Mouse (Mus musculus) MN1 (cell line): ENCODE results near the gene Lst1.
A peak's percentile ranks its signal among the peaks of the same experiment; 100 is the strongest.

Experiments
- DNase-seq: peaks from one replicate; pipeline ENCODE4 v3.0.0-alpha.2; 2016; ENCODE audit warnings: low spot score

The Lst1 gene

GRCm38 (mm10) chr17:35158850-35159593 lies 29.2 kb downstream of the Lst1 start:
- no peak for DNase-seq

- DNase-seq, result no peak
Observed at GRCm38 (mm10) chr17:35157661-35158175, 30.5 kb downstream of the Lst1 start.

- no peak for DNase-seq
Observed at GRCm38 (mm10) chr17:35157254-35157653, 31.0 kb downstream of the Lst1 start.

- DNase-seq, result no peak
Observed at GRCm38 (mm10) chr17:35156461-35157200, 31.6 kb downstream of the Lst1 start.

GRCm38 (mm10) chr17:35155451-35155850 lies 32.8 kb downstream of the Lst1 start:
- no peak for DNase-seq

GRCm38 (mm10) chr17:35154616-35155015 lies 33.6 kb downstream of the Lst1 start:
- DNase-seq, result no peak

- no peak for DNase-seq
Observed at GRCm38 (mm10) chr17:35153931-35154330, 34.3 kb downstream of the Lst1 start.

GRCm38 (mm10) chr17:35153077-35153476 lies 35.2 kb downstream of the Lst1 start:
- DNase-seq, result no peak

GRCm38 (mm10) chr17:35152121-35152520 lies 36.1 kb downstream of the Lst1 start:
- DNase-seq, result no peak

GRCm38 (mm10) chr17:35147922-35148639 lies 40.2 kb downstream of the Lst1 start:
- no peak for DNase-seq

- DNase-seq, result no peak
Observed at GRCm38 (mm10) chr17:35147348-35147747, 40.9 kb downstream of the Lst1 start.

GRCm38 (mm10) chr17:35146139-35146538 lies 42.1 kb downstream of the Lst1 start:
- no peak for DNase-seq

GRCm38 (mm10) chr17:35141971-35142370 lies 46.3 kb downstream of the Lst1 start:
- no peak for DNase-seq

- DNase-seq, result peak; percentile 58
Observed at GRCm38 (mm10) chr17:35140490-35140996, 47.7 kb downstream of the Lst1 start.

GRCm38 (mm10) chr17:35139269-35139668 lies 49.0 kb downstream of the Lst1 start:
- DNase-seq, result no peak

- DNase-seq, result peak; percentile 92
Observed at GRCm38 (mm10) chr17:35135591-35136320, 52.5 kb downstream of the Lst1 start.
